Mouse (Mus musculus): ENCODE results near the gene Capn7.

DNA sequence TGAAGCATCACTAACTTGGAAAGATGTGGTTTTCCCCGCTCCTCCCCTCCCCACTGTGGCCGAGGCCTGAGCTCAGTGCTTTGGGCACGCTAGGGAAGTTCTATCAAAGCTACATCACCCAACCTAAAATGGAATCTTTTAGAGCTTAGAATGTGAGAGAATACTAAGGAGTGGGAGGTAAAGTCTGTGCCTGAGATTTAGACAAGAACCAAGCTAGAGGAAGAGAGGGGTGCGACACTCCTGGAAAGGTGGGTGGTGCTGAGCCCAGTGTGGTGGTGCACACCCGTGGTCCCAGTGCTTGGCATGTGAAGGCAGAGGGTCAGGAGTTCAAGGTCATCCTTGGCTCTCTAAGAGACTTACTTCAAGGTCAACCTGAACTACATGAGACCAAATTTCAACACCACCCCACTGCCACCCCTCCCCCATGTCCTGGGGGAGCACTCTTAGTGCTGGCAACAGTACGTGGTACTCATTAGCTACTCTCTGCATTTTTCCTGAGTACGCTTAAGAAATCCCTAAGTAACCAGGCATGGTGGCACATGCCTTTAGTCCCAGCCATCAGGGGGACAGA lies 59.3 kb downstream of the Capn7 start:
- TF ChIP-seq MAFK (IDR thresholded peaks at IDR 0.05; ENCODE audit: insufficient read depth, low read depth, low read length): no peak
- no peak for TF ChIP-seq HCFC1 (IDR thresholded peaks at IDR 0.05; ENCODE audit: borderline replicate concordance, insufficient read depth, low read length)
- TF ChIP-seq ZC3H11A (IDR thresholded peaks at IDR 0.05; ENCODE audit: borderline replicate concordance, low read depth, low read length): no peak
- no peak for TF ChIP-seq ZNF384 (IDR thresholded peaks at IDR 0.05; ENCODE audit: low read depth, low read length)

Data from ES-E14 (cell line).